Mouse (Mus musculus) G1E (cell line): ENCODE measurements around the gene Gramd1b.

Experiments used
- CTCF ChIP-seq: IDR thresholded peaks from 2 replicates; pipeline ENCODE4 v1.5.1; 2012; ENCODE audit warnings: low read depth, low read length, inconsistent platforms, mixed read lengths
- GATA2 ChIP-seq: IDR thresholded peaks from 2 replicates; pipeline ENCODE4 v1.6.1; 2012; ENCODE audit warnings: low read depth, low read length, inconsistent platforms, borderline replicate concordance
- TAL1 ChIP-seq: conservative IDR thresholded peaks from 2 replicates; pipeline ENCODE4 v1.6.1; 2012; ENCODE audit warnings: low read depth, low read length, inconsistent platforms, mixed read lengths

GRCm38 (mm10) chr9:40476098-40476497 is 55.1 kb downstream of the Gramd1b start:
- TF ChIP-seq CTCF (no peak), GATA2 (no peak), TAL1 (no peak)
